Mouse (Mus musculus): Measurements from ENCODE around the gene Mon1b.

Mon1b gene

DNA sequence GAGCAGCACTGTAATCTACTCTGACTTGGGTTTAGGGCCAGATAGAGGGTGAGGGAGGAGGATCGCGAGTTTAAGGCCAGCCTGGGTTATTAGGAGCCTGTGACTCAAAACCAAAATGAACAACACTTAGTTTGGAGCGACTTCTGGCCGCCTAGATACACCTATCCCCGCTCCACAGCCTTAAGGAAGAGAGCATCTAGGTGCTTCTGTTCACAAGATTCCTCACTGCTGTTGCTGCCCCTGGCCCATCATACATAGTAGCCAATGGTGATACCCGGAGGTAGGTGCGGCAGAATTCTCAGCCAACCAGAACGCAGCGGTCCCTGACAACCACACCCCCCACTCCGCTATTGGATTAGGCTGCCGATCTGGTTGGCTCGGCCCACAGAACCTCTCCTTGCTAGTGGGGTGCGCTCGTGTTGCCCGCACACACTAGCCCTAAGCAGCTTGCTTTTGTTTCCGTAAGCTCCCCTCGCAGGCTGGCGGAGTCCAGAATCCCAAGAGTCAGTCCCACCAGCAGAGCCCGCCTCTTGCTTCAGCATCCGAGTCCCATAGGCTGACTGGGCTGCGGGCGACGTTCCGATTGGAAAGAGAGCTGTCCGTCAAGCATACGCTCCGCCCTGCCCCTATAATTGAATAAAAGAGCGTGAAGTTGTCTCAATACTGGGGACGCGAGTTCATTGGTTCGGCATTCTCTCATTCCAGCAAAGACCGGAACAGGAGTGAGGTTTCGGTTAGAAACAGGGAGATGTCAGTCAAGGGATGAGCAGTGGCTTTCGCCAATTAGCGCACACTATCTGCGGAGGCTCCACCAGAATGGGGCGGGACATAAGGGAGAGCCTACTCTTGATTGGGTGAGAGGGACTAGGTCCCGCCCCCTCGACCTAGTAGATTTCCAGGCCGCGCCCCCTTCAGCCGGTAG, at the start of gene Mon1b:
Mon1b (plus strand) TSS at position 918 of the 922 bp plus-strand sequence.
- DNase-seq (ENCODE audit: low read depth, low spot score): peak; percentile 99

DNA sequence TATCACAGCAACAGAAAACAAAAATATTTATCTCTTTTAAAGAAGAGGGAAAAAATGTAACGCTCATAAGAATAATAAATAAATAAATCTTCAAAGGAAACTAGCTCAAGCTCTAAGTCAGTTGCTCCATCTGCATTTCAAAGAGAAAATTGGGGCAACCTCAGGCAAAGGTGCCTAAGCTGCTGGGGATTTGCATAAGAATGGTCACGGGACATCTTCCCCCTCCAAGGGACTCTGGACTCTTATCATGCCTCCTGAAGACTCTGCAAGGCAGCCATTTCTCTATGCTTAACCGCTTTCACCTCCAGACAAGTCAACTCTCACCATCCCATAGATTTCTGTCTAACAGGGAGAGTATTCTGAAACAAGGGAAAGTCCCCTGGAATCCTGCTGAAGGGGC, 37.0 kb upstream of the Mon1b start:
- DNase-seq (ENCODE audit: low read depth, low spot score): no peak

DNA sequence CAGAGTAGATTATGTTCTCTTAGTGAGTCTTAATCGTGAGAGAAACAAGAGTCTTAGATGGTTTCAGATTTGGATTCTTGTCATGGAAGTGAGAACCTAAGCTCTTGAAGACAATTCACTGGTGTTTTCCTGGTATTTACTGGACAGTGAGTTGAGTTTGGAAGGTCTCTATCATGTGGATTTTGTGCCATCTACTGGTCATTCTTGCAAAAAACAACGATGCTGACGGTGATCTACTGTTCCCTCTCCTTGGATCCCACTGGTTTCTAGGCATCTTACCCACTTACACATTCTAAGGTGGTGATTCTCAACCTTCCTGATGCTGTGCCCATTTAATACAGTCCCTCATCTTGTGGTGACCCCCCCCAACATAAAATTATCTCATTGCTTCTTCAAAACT, 2.8 kb upstream of the Mon1b start:
- peak; percentile 41 for DNase-seq (ENCODE audit: low read depth, low spot score)

DNA sequence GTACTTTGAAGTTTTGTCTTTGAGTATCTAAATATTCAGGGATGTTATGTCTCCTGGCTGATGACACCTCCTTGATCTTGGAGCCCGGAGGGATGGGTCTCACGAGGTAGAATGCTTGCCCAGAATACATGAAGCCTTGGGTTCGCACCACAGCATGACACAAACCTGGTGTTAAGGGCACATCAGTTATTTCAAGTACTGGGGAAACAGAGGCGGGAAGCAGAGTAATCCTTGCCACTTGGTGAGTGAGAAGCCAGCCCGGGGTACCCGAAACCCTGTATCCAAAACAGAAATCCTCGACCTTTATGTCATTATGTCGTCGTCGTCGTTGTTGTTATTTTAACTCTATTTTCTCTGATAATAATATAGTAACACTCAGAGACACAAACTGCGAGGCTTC, 1.2 kb upstream of the Mon1b start:
- no peak for DNase-seq (ENCODE audit: low read depth, low spot score)

DNA sequence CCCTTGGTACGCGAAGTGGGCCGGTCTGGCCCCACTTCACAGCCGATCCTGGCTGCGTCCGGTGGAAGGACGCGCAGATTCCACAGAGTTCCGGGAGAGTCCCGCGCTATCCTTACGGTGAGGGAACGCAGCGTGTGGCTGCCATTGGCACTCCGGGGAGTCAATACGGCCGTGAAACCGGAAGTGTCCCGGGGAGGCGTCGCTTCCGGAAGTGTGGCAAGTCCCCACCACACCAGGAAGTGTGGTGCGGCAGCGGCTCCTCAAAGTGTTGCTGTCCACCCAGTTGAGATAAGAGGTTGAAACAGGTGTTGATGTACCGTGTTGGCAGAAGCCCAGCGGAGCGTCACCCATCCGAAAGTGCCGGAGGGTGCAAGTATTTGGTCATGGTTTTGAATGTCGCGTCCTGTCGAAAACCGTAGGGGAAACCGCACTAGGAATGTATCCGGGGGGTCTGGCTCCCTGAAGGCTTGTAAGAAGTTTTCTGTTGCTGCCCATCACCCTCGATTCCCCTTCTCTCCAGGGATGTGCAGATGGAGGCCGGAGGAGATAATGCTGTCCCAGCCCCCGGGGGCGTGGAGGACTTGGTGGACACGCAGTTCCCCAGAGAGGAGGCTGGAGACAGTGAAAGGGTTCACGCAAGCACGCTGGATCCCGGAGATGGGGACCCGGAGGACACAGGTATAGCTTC, 349 bp downstream of the Mon1b start:
- no peak for DNase-seq (ENCODE audit: low read depth, low spot score)

DNA sequence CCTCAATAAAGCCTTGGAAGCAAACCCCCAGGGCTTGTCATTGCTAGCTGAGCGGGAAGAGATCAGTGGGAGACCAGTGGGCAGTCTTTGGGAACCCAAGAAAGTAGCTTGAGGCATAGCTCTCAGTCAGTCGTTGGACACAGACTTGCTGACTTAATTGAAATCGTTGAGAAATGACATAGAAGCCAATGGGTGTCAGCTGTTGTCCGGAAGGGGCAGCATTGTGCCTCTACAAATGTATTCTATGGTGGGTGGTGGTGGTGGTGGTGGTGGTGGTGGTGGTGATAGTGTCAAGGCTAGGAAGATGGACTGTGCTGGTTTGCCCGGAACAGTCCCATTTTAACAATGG, 867 bp downstream of the Mon1b start:
- peak; percentile 35 for DNase-seq (ENCODE audit: low read depth, low spot score)

DNA sequence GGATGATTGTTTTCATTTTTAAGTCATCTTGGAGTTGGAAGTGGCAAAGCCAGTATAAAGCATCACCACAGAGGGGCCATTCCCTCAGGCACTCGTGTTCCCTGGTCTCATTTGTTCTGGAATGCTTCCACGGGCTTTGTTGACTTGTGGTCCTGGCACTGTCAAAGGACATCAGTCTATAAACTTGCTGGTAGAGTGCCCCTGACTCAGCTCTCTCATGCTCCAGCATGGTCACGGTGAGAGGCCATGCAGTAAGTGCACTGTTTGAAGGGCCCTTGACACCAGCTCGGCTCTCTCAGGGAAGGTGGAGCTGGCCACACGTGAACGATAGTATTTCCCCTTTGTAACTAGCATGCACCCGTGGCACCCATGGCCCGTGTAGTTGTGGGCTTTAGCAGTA, 5.0 kb downstream of the Mon1b start:
- no peak for DNase-seq (ENCODE audit: low read depth, low spot score)

DNA sequence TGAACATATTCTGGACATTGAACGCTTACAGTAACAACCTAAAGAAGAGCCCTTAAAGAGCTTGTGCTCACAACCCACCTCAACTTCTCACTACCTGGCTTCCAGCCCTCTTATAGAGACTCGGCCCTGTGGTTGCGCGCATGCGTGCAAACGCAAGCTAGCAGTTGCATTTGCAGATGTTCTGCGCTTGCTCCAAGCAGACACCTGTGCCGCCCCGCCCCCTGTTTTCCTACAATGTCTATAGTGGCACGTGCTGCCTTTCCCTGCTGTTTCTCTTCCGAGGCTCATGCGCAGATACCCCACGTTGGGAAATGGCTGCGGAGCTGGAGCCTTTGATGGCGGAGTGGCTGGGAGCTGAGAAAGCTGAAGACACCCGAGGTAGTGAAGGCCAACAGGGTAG, 7.5 kb downstream of the Mon1b start, which contains the start of gene Syce1l:
Syce1l (plus strand) TSS at position 288 of the 400 bp plus-strand sequence.
- DNase-seq (ENCODE audit: low read depth, low spot score): no peak

DNA sequence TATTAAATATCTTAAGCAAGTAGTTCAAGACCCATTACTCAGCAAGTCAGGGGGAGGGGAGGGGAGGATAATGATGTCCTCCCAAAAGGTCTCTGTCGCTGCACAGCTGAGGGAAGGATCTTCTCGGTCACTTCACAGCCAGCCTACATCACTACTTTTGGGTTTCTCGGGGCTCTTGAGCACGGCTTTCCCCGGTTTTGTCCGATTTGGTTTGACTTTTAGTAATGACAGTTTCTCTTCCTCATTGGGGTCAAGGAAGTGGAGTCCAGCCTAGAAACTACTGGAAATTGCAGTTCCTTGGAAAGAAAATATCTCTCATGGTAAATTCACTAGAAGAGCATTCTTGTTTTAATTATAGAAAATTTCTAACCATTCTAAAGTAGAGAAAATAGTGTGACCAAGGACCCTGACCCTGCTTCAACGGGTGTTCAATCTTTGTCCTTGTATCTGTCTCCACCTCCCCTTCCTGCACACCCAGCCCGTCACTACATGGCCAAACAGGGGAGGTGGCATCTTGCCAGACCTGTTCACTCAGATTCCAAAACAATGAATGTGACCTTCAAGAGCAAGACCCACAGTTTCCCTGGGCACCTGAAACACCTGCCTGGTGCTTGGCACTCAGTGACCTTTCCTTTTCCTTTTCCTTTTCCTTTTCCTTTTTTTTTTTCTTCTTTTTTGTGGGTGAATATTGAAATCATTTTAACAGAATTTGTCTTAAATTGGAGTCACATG, 8.3 kb downstream of the Mon1b start:
- DNase-seq (ENCODE audit: low read depth, low spot score): no peak

DNA sequence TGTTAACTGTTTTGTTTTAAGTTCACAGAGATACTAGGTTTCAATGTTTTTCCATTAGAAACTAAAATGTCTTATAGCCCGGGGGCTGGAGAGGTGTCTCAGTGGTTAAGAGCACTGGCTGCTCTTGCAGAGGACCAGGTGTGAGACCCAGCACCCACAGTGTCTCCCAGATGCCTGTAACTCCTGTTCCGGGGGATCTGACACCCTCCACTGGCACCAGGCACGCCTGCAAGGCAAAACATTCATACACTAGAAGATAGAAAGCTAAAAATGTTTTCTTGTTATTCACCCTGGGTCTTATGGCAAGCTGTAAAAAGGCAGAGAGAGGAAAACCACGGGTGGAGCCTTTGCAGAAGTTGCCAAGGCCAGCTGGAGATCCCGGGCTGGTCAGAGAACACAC, 9.8 kb downstream of the Mon1b start:
- DNase-seq (ENCODE audit: low read depth, low spot score): no peak

DNA sequence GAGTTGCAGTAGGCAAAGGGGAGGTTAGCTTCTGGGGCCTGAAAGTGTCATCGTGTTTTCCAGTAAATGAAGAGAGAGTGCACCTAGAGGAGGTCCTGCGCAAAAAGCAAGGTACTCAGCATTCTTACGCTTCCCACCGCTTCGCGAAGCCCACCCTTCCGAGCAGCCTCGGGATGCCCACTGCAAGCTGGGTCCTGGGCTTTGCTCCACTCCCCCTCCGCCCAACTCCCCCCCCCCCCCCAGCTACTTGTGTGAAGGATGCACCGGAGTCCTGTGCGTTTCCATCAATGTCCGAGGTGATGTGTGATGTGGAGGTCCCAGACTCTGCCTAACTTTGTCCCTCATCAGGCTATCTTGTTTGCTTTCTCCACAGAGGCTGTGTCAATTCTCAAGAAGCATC, 17.1 kb downstream of the Mon1b start:
- DNase-seq (ENCODE audit: low read depth, low spot score): no peak

DNA sequence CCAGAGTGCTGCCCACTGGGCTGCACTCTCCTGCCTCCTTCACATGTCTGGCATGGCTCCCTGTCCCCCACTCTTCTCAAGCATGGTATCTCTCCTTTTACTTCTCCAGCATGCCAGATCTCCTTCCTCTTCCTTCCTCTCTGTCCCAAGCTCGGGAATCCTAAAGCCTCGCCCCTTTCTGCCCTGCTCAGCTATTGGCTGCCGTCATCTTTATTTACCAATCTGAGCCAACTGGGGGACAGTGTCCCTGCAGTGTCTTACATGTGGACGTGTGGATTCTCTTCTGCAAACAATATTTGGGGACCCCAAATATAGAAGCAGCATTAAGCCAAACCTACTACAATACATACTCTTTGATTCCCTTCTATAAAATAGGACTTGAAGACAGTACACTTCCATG, 17.8 kb downstream of the Mon1b start:
- DNase-seq (ENCODE audit: low read depth, low spot score): no peak

DNA sequence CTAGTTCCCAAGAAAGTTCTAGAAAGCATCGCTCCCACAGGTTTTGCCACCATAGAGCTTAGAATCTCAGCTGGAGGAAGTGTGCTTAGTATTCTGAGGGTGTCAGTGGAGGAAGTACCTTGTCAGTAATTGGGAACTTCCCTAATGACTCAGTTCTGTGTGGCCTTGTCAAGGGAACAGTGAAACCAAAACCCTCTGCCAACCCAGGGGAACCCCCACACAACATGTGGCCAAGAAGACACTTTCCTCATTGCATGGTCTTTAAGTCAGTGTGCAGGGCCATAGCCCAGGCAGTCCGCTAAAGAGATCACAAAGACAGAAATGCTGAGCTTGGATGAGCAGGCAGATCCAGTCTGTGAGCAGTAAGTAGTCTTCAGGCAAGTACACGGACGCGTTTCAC, 20.8 kb downstream of the Mon1b start:
- peak; percentile 65 for DNase-seq (ENCODE audit: low read depth, low spot score)

DNA sequence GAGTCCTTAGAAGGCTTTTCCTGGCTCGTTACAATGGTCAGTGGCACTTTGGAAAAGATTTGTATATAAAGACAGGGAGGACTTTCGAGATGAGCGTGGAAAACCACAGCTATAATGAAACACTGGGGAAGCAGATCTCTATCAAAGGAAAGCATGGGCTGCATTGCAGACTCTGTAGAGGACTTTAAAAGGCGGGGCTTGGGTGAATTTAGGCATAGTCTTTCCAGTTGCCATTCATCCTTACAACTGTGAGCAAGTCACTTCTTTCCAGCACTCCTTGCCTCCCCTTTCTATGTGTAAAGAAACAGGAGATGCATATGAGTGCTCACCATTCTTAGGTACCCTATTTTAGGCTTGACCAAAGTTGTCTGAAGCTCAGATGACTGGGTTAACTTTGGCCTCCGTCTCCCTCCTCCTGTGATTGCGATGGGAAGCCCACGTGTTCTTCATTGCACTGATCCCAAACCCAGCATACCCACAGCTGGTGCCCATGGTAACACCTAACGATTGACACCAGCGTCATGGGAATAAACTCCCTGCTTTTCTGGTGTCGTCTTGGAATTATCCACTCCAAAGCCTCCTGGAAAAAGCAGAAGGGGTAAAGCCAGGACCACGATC, 21.4 kb downstream of the Mon1b start:
- no peak for DNase-seq (ENCODE audit: low read depth, low spot score)

DNA sequence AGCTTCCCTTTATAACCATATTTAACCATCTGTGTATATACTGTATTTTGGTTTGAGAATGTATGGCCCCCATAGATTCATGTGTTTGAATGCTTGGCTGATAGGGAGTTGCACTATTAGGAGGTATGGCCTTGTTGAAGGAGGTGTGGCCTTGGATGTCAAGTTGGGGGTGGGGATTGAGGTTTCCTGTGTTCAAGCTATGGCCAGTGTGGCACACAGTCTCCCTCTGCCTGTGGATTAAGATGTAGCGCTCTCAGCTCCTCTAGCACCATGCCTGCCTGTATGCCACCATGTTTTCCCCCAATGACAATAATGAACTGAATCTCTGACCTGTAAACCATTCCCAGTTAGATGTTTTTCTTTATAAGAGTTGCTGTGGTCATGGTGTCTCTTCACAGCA, 24.7 kb downstream of the Mon1b start:
- no peak for DNase-seq (ENCODE audit: low read depth, low spot score)

DNA sequence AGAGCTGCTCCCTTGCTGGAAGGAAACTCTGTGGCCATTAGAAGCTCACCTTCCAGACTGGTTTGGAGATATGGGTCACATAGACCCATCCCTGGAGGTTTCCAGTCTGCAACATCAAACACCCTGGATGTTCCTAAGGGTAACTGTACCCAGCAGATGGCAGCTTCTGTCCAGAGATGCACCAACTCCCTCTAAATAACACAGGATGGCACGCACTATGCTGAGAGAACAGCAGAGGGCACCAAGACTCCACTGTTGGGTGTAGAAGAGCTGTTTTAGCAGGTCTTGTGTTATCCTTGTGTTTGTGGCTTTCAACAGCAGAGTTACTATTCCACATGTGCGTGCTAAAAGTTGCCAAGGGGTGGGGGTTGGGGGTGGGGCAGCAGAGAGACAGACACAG, 29.2 kb downstream of the Mon1b start:
- DNase-seq (ENCODE audit: low read depth, low spot score): peak; percentile 30

DNA sequence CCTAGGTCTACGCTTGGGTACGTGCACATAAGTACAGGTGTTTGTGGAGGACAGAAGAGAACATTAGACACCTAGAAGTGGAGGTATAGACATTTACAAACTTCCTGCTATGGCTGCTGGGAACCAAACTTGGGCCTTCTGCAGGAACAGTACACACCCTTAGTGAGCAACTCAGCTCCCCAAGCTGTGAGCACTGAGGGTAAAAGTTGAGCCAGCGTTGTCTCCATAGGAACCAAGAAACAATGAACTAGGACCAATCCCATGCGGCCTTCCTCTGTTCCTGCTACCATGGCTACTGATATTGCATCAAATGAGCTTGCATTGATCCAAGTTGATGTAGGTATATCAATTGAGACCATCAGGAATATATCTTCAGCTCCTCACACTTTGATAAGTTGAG, 29.6 kb downstream of the Mon1b start:
- no peak for DNase-seq (ENCODE audit: low read depth, low spot score)

DNA sequence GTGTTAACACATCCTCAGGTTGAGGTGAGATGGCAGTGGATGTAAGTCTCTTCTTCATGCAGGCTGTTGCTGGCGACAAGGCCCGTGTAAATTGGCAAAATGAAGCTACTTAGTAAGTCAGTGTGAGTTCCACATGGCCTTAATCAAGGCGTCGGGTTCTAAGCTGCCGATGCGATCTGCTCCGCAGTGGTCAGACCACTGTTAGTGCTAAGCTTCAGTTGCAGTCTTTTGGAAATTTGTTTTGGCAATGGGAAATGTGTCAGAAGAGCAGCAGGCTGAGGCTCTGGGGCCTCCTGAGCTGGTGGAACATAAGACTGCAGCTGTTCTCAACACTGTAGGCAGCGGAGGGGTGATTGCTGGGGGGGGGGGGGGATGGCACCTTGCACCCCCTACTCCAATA, 30.6 kb downstream of the Mon1b start:
- no peak for DNase-seq (ENCODE audit: low read depth, low spot score)

DNA sequence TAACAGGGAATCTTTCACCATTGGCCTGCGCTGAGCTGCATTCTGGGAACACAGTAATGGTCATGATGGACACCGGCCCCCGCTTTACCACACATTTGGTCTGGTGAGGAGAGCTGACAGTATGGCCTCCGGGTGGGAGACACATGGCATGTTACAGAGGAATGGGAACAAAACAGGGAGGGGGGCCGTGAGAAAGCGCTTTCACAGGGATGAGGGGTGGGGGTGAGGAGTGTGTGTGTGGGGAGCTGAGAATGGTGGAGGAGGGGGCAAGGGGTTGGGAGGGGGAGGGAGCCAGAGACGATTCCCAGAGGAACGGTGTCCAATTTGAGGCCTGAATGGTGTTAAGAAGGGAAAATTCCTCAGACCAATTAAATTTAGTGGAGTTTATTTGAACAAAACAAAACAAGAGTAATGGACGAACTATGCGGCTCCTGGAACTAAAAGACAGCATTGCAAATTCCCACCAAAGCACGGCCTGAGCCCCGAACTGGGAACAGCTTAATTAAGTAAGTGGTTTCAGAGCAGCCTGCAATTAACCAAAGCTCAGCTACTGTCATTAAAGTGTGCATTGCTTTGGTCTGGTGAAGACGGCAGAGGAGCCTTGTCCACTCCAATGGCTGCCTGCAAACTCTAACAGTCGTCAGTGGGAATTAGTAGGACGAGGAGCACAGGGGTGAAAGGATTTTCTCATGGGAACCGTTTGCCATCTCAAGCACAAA, 31.5 kb downstream of the Mon1b start:
- DNase-seq (ENCODE audit: low read depth, low spot score): no peak

DNA sequence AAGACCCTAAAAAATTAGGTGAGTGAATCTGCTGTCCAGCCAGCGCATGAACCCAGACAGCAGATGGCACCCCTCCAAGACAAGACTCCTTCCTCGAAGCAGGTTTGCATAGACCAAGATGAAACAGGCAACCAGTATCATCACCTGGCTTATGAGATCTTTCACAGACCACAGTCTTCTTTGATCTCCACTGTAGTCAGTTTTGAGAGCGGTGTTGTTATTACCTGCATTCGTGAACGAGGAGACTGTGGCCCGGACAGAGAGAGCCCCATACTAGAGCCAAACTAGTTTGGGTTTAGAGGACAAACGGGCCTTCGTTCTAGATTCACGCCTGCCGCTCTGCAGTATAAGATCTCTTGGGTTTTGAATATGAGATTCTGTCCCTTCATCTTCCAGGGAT, 34.5 kb downstream of the Mon1b start:
- DNase-seq (ENCODE audit: low read depth, low spot score): no peak

DNA sequence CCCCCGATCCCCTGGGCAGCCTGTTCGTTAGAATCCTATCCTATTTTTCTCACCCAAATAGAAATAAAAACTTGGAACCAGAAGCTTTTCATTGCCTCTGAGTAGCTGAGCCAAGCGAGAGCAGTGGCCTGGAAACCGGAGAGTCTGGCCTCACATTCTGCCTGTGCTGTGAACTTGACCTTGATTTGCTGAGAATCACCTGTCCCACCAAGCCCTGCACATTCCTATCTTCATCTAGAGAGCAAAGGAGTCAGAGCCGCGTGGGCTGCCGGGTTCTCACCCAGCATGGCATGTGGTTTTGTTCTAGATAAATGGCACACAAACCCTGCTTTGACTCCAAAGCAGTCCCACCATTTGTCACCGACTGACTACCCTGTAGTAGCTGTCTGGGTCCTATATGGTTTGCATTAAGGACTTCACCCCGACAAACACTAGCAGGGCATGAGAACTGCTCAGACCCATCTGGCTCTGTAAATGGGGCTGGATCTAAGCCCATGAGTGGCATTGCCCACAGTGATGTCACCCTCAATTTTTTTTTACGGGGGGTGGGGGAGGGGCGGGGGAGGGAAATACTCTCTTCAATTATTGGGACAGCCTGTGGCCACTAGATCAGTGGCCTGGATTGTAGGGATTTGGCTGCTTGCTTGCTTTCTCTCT, 37.3 kb downstream of the Mon1b start:
- no peak for DNase-seq (ENCODE audit: low read depth, low spot score)

Data from CD4-positive helper T cell, adult 2 months (primary cell).